Mouse (Mus musculus): Measurements from ENCODE around the gene Teddm1b. TPM values are rescaled to one million over a fixed set of nuclear protein-coding genes. Genes with fewer than 3 reads are reported as not detected.

Gene Teddm1b
- polyA plus RNA-seq, 1 experiment from 2014 or later, result 0.55 TPM

GRCm38 (mm10) chr1:153898989-153899730, 25.0 kb downstream of the Teddm1b start:
- 14% methylated on average over 22 of the region's 22 CpGs for WGBS
- ATAC-seq (ENCODE audit: low FRiP score, low TSS enrichment) (peak; percentile 57; the same call in 1 of the 2 replicates), DNase-seq (no peak)
- Histone ChIP-seq H3K27ac (replicated peaks; ENCODE audit: low read depth, low read length) (peak overlapping the region; percentile 97), H3K9ac (replicated peaks; ENCODE audit: low read length) (peak overlapping the region; percentile 92), H3K4me2 (ENCODE audit: low read length) (peak overlapping the region; percentile 87), H3K4me1 (ENCODE audit: control insufficient read depth, insufficient read depth, low read length) (peaks cover 31% of the 10 kb centered on the region), H3K4me3 (replicated peaks; ENCODE audit: low read depth, low read length) (peak overlapping the region; percentile 91), H3K27me3 (ENCODE audit: control insufficient read depth, insufficient read depth, low read length) (no peaks in the 10 kb centered on the region), H3K9me3 (ENCODE audit: control insufficient read depth, low read length) (no peaks in the 10 kb centered on the region), H3K36me3 (ENCODE audit: control insufficient read depth, insufficient read depth, low read length) (peaks cover 14% of the 10 kb centered on the region)

DNA sequence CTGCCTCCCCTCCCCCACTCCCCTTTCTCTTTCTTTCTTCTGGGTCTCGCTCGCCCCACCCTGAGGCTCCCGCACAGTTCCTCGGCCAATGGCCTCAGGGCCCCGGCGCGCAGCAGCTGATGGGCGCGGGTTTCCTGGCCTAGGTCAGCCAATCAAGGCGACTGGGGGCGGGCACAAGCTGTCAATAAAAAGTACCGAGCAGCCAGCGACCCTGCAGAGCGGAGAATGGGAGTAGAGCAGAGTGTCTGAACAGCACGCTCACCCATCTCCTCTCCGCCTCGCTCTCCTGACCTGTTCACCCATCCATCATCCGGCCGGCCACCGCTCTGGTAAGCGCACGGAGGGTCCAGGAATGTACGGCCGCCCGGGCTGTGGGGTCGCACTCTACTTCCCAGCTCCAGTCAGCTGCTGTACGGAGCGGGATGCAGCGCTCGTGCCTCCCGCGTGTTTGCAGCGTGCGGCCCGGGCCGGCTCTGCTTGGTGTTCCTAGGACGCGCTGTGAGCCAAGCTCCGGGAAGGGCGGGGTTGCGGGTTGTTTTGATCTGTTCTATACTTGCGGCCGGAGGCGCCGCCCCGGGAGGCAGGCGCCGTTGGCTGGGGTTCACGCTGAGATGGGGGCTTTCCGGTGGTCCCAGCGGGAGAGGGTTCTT, 25.7 kb downstream of the Teddm1b start, which contains the start of the genes Glul and Teddm2:
Gene Glul, plus strand, starts transcription at position 214 of the 650 bp plus-strand sequence.
Gene Teddm2, minus strand, starts transcription at position 498 of the 650 bp plus-strand sequence.
- H3K4me2 ChIP-seq (ENCODE audit: low read length), result peak within 1 kb of the TSS; percentile 87
- DNase-seq, result peak; percentile 98

DNA sequence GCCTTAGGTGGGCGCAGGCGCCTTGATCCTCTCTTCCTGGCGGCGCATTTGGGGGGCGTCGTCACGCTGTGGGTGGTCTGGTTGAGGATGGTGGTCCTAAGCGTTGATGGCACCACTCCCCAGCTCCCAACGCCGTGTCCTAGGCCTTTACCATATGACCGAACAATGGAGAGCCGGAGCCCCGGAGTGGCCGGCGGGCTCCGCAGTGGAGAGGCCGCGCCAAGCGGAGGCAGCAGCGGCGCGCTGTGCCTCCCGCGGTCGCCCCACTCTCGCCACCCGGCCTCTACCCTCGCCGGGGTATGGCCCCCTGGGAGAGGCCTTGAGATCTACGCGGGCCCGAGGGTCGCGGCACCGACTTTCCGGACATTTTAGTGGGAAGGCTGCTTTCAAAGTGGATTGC, 26.2 kb downstream of the Teddm1b start:
- H3K36me3 ChIP-seq (ENCODE audit: control insufficient read depth, insufficient read depth, low read length), result peaks cover 26% of the 10 kb centered on the region
- WGBS, result under 1% methylated on average over 36 of the region's 36 CpGs
- no peaks in the 10 kb centered on the region for H3K9me3 ChIP-seq (ENCODE audit: control insufficient read depth, low read length)
- H3K27ac ChIP-seq (replicated peaks; ENCODE audit: low read depth, low read length), result peak overlapping the region; percentile 97
- no peaks in the 10 kb centered on the region for H3K27me3 ChIP-seq (ENCODE audit: control insufficient read depth, insufficient read depth, low read length)
- peak; percentile 60 for ATAC-seq (ENCODE audit: low FRiP score, low TSS enrichment)
- H3K9ac ChIP-seq (replicated peaks; ENCODE audit: low read length), result peak overlapping the region; percentile 92
- H3K4me2 ChIP-seq (ENCODE audit: low read length), result peak overlapping the region; percentile 87
- H3K4me3 ChIP-seq (replicated peaks; ENCODE audit: low read depth, low read length), result peak overlapping the region; percentile 91
- DNase-seq, result no peak
- peaks cover 27% of the 10 kb centered on the region for H3K4me1 ChIP-seq (ENCODE audit: control insufficient read depth, insufficient read depth, low read length)

More for the DNA sequence above, 25.7 kb downstream of the Teddm1b start, which contains the start of the genes Glul and Teddm2:
- Histone ChIP-seq H3K36me3 (ENCODE audit: control insufficient read depth, insufficient read depth, low read length) (peaks cover 21% of the 10 kb centered on the region), H3K9me3 (ENCODE audit: control insufficient read depth, low read length) (no peaks in the 10 kb centered on the region), H3K4me1 (ENCODE audit: control insufficient read depth, insufficient read depth, low read length) (peaks cover 31% of the 10 kb centered on the region), H3K9ac (replicated peaks; ENCODE audit: low read length) (peak within 1 kb of the TSS; percentile 92), H3K27me3 (ENCODE audit: control insufficient read depth, insufficient read depth, low read length) (no peaks in the 10 kb centered on the region), H3K4me3 (replicated peaks; ENCODE audit: low read depth, low read length) (peak within 1 kb of the TSS; percentile 91), H3K27ac (replicated peaks; ENCODE audit: low read depth, low read length) (peak within 1 kb of the TSS; percentile 97)
- under 1% methylated on average over 51 of the region's 51 CpGs for whole genome bisulfite sequencing
- peak; percentile 96 for ATAC-seq (ENCODE audit: low FRiP score, low TSS enrichment)

DNA sequence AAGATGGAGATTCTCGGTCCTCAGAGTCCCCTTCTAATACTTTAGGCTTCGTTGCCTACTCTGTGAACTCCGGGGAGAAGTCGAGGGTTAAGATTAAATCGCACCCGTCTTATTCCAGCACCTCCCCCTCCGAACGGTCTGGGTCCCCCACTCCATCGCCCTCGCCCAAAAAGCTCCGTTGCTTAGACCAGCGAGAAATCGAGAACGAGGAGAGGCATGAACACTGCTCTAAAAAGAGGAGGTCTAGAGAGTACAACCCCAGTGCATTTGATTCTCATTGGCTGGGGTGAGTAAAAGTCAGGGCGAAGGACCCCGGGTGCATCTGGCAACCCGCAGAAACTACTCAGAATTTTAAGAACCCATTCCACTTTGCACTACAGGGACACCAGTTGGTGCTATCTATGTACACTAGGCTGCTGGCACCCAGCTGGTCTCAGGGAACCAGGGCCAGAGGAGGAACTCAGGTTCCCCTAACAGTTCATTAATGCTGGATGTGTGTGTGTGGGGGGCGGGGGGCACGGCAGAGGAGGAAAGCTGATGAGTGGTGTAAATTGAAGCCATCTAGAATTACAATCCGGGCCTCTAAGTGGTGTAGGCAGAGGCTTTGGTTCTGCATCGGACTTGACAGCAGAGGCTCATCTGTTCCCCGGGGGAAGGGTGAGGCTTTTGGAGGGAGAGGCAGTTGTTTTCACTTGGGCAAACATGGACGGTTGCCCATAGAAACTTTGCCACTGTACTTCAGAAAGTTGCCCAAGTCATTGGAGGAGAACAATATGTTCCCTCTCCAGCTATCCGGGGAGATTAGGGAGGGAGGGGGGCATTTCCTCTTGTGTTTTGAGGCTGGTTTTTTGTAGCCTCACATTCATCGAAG, 26.9 kb downstream of the Teddm1b start:
- 2% methylated on average over 25 of the region's 25 CpGs for WGBS
- H3K4me3 ChIP-seq (replicated peaks; ENCODE audit: low read depth, low read length), result peak overlapping the region; percentile 91
- H3K4me2 ChIP-seq (ENCODE audit: low read length), result peak overlapping the region; percentile 87
- no peaks in the 10 kb centered on the region for H3K27me3 ChIP-seq (ENCODE audit: control insufficient read depth, insufficient read depth, low read length)
- ATAC-seq (ENCODE audit: low FRiP score, low TSS enrichment) (no peak), DNase-seq (peak; percentile 58)
- peaks cover 32% of the 10 kb centered on the region for H3K36me3 ChIP-seq (ENCODE audit: control insufficient read depth, insufficient read depth, low read length)
- H3K27ac ChIP-seq (replicated peaks; ENCODE audit: low read depth, low read length), result peak overlapping the region; percentile 97
- peak overlapping the region; percentile 92 for H3K9ac ChIP-seq (replicated peaks; ENCODE audit: low read length)
- H3K9me3 ChIP-seq (ENCODE audit: control insufficient read depth, low read length), result no peaks in the 10 kb centered on the region
- peaks cover 27% of the 10 kb centered on the region for H3K4me1 ChIP-seq (ENCODE audit: control insufficient read depth, insufficient read depth, low read length)

DNA sequence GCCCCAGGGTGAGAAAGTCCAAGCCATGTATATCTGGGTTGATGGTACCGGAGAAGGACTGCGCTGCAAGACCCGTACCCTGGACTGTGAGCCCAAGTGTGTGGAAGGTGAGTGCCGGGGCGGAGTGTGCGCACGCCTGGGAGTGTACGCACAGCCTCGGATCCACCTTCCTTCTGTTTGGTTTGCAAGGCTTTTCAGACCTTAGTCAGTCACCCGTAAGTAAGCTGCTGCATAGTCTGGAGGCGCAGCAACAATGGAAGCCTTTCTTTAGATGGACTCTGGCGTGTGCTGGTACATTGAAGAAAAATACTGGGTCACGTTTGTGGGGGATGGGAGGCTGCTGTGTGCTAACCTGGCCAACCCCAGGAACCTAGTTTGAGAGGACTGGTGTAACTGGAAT, 28.9 kb downstream of the Teddm1b start:
- Histone ChIP-seq H3K9ac (replicated peaks; ENCODE audit: low read length) (no peak overlapping the region), H3K9me3 (ENCODE audit: control insufficient read depth, low read length) (no peaks in the 10 kb centered on the region), H3K4me2 (ENCODE audit: low read length) (peak overlapping the region; percentile 87), H3K36me3 (ENCODE audit: control insufficient read depth, insufficient read depth, low read length) (peaks cover 51% of the 10 kb centered on the region), H3K27ac (replicated peaks; ENCODE audit: low read depth, low read length) (no peak overlapping the region), H3K27me3 (ENCODE audit: control insufficient read depth, insufficient read depth, low read length) (no peaks in the 10 kb centered on the region), H3K4me3 (replicated peaks; ENCODE audit: low read depth, low read length) (no peak overlapping the region), H3K4me1 (ENCODE audit: control insufficient read depth, insufficient read depth, low read length) (peaks cover 27% of the 10 kb centered on the region)
- DNase-seq, result no peak
- no peak for ATAC-seq (ENCODE audit: low FRiP score, low TSS enrichment)
- WGBS, result 79% methylated on average over 13 of the region's 13 CpGs

DNA sequence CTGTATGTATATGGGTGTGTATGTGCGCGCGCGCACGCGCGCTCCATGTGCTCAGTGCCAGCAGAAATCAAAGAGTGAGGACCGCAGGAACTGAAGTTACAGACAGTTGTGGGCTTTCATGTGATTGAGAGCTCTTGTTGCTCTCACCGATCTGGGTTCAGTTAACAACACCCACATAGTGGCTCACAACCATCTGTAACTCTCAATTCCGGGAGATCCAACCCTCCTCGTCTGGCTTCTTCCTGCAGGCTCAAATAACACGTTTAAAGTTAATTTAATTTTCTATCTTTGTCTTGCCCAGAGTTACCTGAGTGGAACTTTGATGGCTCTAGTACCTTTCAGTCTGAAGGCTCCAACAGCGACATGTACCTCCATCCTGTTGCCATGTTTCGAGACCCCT, 30.1 kb downstream of the Teddm1b start:
- Histone ChIP-seq H3K36me3 (ENCODE audit: control insufficient read depth, insufficient read depth, low read length) (peaks cover 63% of the 10 kb centered on the region), H3K4me2 (ENCODE audit: low read length) (no peak overlapping the region), H3K27me3 (ENCODE audit: control insufficient read depth, insufficient read depth, low read length) (no peaks in the 10 kb centered on the region), H3K4me1 (ENCODE audit: control insufficient read depth, insufficient read depth, low read length) (peaks cover 22% of the 10 kb centered on the region), H3K9me3 (ENCODE audit: control insufficient read depth, low read length) (no peaks in the 10 kb centered on the region), H3K4me3 (replicated peaks; ENCODE audit: low read depth, low read length) (no peak overlapping the region), H3K27ac (replicated peaks; ENCODE audit: low read depth, low read length) (no peak overlapping the region), H3K9ac (replicated peaks; ENCODE audit: low read length) (no peak overlapping the region)
- WGBS, result 96% methylated on average over 14 of the region's 14 CpGs
- DNase-seq (no peak), ATAC-seq (ENCODE audit: low FRiP score, low TSS enrichment) (no peak)

- ATAC-seq (ENCODE audit: low FRiP score, low TSS enrichment), result no peak
- no peak for DNase-seq
- Histone ChIP-seq H3K9me3 (ENCODE audit: control insufficient read depth, low read length) (no peaks in the 10 kb centered on the region), H3K4me2 (ENCODE audit: low read length) (no peak overlapping the region), H3K4me3 (replicated peaks; ENCODE audit: low read depth, low read length) (no peak overlapping the region), H3K27me3 (ENCODE audit: control insufficient read depth, insufficient read depth, low read length) (no peaks in the 10 kb centered on the region), H3K36me3 (ENCODE audit: control insufficient read depth, insufficient read depth, low read length) (peaks cover 78% of the 10 kb centered on the region), H3K9ac (replicated peaks; ENCODE audit: low read length) (no peak overlapping the region), H3K4me1 (ENCODE audit: control insufficient read depth, insufficient read depth, low read length) (peaks cover 22% of the 10 kb centered on the region), H3K27ac (replicated peaks; ENCODE audit: low read depth, low read length) (no peak overlapping the region)
- 98% methylated on average over 3 of the region's 3 CpGs for WGBS
Measured at GRCm38 (mm10) chr1:153905884-153906283, 31.7 kb downstream of the Teddm1b start.

DNA sequence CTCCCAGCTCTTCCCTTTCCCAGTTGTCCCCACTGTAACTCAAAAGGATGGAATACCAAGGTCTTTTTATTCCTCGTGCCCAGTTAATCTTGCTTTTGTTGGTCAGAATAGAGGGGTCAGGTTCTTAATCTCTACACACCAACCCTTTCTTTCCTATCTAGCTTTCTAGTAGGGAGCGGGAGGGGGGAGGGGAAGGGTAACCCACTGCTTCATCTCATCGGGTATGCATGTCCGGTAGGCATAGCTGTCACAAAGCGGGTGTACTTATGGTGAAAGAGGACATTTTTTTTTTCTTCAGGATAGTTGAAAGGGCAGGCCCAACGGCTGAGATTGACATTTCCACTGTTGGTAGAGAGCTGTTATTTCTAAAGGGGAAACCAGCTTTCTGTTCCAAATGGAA, 34.1 kb downstream of the Teddm1b start:
- DNase-seq, result peak; percentile 39
- no peak overlapping the region for H3K4me3 ChIP-seq (replicated peaks; ENCODE audit: low read depth, low read length)
- H3K27me3 ChIP-seq (ENCODE audit: control insufficient read depth, insufficient read depth, low read length), result no peaks in the 10 kb centered on the region
- H3K27ac ChIP-seq (replicated peaks; ENCODE audit: low read depth, low read length), result no peak overlapping the region
- H3K36me3 ChIP-seq (ENCODE audit: control insufficient read depth, insufficient read depth, low read length), result peaks cover 74% of the 10 kb centered on the region
- H3K4me2 ChIP-seq (ENCODE audit: low read length), result no peak overlapping the region
- ATAC-seq (ENCODE audit: low FRiP score, low TSS enrichment), result no peak
- H3K9ac ChIP-seq (replicated peaks; ENCODE audit: low read length), result no peak overlapping the region
- WGBS, result 31% methylated on average over 6 of the region's 6 CpGs
- H3K4me1 ChIP-seq (ENCODE audit: control insufficient read depth, insufficient read depth, low read length), result 0 out of 2 replicates have a peak, but pooled peaks cover under 1% of the 10 kb centered on the region
- H3K9me3 ChIP-seq (ENCODE audit: control insufficient read depth, low read length), result no peaks in the 10 kb centered on the region

Data from midbrain, embryonic 14.5 days (tissue).